Mouse (Mus musculus) central nervous system, embryonic 18 days (tissue): ENCODE measurements around the gene Lgr5. TPM values are rescaled to one million over a fixed set of nuclear protein-coding genes. Genes with fewer than 3 reads are reported as not detected.

Source experiments
- polyA plus RNA-seq: library from polyadenylated mRNA; depleted of rRNA; stranded (reverse); fragments of >200 nt; gene quantifications from 2 replicates; pipeline ENCODE4 v1.2.3, GENCODE M21; 2012; rRNA removed

Lgr5 gene
- polyA plus RNA-seq = 1.6 and 1.8 TPM in 2 replicates

DNA sequence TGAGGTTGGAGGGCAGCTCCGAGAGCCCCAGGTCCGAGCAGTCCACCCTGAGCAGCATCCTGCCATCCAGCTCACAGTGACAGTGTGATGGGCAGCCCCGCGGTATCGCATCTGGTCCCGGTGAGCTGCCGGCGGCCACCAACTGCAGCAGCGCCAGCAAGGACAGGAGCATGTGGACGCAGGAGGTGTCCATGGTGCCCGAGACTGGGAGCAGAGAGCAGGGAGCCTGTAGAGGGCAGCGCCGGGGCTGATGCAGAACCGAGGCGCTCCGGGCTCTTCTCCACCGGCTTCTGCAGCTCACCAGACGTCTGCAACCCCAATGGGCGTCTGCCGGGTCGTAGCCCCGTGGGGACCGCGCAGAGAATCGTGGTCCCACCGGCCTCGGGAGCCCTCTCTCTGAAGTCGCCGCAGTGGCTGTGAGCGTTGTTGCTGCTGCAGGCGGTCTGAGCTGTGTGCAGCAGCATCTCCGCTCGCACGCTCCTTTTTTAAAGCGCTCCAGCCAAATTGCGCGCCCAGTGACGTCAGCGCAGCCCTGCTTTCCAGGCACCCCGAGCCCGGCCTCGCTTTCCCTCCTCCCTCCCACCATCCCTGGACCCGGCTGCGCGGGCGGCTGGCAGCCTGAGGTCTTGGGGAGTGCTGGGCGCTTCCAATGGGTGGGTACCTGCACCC is at the start of gene Lgr5:
Gene Lgr5, minus strand, starts transcription at position 480 of the 669 bp plus-strand sequence.

DNA sequence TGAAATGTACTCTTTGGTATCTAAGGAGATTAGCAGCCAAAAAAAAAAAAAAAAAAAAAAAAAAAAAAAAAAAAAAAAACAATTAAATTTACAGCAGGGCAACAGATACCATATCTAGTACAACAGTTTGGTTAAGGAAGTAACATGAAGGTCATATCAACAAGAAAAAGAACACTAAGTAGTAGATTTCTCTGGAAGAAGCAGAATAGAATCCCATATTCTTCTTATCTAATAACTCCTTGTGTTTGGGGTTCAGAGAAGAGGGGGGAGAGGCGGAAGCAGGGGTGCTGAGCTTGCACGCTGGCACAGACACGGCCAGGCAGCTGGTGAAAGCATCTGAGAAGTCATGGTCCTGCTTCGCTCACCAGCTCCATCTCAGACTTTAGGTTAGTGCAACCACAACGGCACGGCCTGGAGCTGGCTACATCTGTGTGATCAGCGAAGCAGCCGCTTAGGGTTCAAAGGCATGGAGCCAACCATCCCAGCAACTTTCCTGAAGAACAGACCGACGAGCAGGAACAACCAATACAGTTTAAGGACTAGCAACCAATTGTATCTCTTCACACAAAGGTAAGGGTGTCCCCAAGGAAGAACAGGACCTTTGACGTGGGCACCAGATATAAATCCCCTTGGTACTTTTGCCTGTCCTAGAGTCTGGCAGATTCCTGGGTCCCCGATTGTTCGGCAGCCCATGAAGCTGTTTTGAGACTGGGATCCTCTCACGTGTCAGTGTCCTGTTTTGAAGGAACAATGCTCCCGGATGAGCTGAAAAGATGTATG is 17.7 kb downstream of the Lgr5 start, which contains the start of gene A930009A15Rik:
Gene A930009A15Rik, plus strand, starts transcription at position 275 of the 780 bp plus-strand sequence.

Other genes with a start within 250 kb of the Lgr5 start
- 30.8 and 33.6 TPM in 2 replicates for gene Tmem19, start 225.3 kb downstream of the Lgr5 start, polyA plus RNA-seq
- gene Thap2, start 203.3 kb downstream of the Lgr5 start, polyA plus RNA-seq = 15.4 and 16.5 TPM in 2 replicates
- gene Zfc3h1, start 202.8 kb downstream of the Lgr5 start, polyA plus RNA-seq = 110 and 116 TPM in 2 replicates
- gene A930009A15Rik, start 17.8 kb downstream of the Lgr5 start, polyA plus RNA-seq = 0.31 and 0.43 TPM in 2 replicates
- gene Tspan8, start 229.1 kb upstream of the Lgr5 start, polyA plus RNA-seq = 1.0 TPM in 2 replicates